Mouse (Mus musculus) testis, adult 2 months (tissue): ENCODE measurements around the gene Ngfr.

Experiments
- CTCF ChIP-seq: fragments of 200-500 bp; IDR thresholded peaks from 2 replicates; pipeline ENCODE4 v1.5.1; 2012; ENCODE audit warnings: low read depth, mild to moderate bottlenecking, inconsistent platforms, low read length, moderate library complexity; ENCODE audit not compliant: control insufficient read depth, insufficient read depth, insufficient replicate concordance
- POLR2A ChIP-seq: fragments of 200-500 bp; IDR thresholded peaks from 2 replicates; pipeline ENCODE4 v1.6.1; 2012; ENCODE audit warnings: low read depth, mild to moderate bottlenecking, inconsistent platforms, low read length, moderate library complexity; ENCODE audit not compliant: control insufficient read depth

DNA sequence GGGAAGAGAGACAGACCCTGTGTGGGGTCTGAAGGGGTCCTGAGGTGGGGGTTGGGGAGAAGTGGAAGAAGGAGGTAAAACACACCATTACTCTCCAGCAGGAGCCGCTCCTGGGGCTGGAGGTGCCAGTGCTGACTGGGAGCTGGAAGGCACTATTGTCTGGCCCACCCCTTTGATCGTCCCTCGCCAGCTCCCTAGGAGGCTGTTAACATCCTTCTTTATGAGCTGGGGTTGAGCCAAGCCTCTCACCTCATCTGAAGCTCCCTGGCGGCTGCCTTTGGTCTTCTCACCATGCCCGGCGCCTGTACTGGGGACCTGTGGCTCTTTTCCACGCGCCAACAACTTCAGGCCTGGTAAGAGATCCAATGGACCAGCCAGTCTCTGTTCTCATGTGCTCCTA lies 34.9 kb upstream of the Ngfr start:
- no peak for TF ChIP-seq CTCF
- TF ChIP-seq POLR2A: no peak
